Mouse (Mus musculus) gastrocnemius, adult 8-10 months (tissue): ENCODE data around the gene Cnih2. TPM values are rescaled to one million over a fixed set of nuclear protein-coding genes. Genes with fewer than 3 reads are reported as not detected.

ENCODE experiments used
- DNase-seq, 2 experiments: peaks; one replicate each; pipeline ENCODE4 v3.0.0; 2022; ENCODE audit warnings: low spot score in 2 of 2
- total RNA-seq, 4 experiments: library from RNA; stranded (reverse); gene quantifications; 2 replicates each; pipeline ENCODE4 v1.2.4; 2022

Gene Cnih2
- not detected for total RNA-seq

GRCm38 (mm10) chr19:5098363-5099143 lies at the start of gene Cnih2:
Cnih2 (minus strand) TSS chr19:5098521.
- no peak for DNase-seq

- peak in 1 of 2 experiments; percentile 18 for DNase-seq
These were observed 41.3 kb upstream of the Cnih2 start for GRCm38 (mm10) chr19:5139640-5140039.

GRCm38 (mm10) chr19:5131237-5131636 lies 32.9 kb upstream of the Cnih2 start:
- no peak for DNase-seq

GRCm38 (mm10) chr19:5129770-5130169 lies 31.4 kb upstream of the Cnih2 start:
- no peak for DNase-seq

- DNase-seq, result no peak
These were observed 25.8 kb upstream of the Cnih2 start for GRCm38 (mm10) chr19:5124055-5124614.

GRCm38 (mm10) chr19:5123241-5123640 lies 24.9 kb upstream of the Cnih2 start:
- no peak for DNase-seq

GRCm38 (mm10) chr19:5122492-5122891 lies 24.2 kb upstream of the Cnih2 start:
- DNase-seq, result no peak

- DNase-seq, result no peak
These were observed 20.0 kb upstream of the Cnih2 start, which contains the start of gene Klc2 for GRCm38 (mm10) chr19:5118384-5118698. Klc2 (minus strand) TSS chr19:5118560.

- peak; percentile 74 to 79 for DNase-seq
These were observed 19.4 kb upstream of the Cnih2 start for GRCm38 (mm10) chr19:5117494-5118383.

- DNase-seq, result no peak
These were observed 15.5 kb upstream of the Cnih2 start for GRCm38 (mm10) chr19:5113783-5114182.

- DNase-seq, result no peak
These were observed 11.5 kb upstream of the Cnih2 start for GRCm38 (mm10) chr19:5109659-5110453.

GRCm38 (mm10) chr19:5108702-5109101 lies 10.4 kb upstream of the Cnih2 start:
- DNase-seq, result no peak

GRCm38 (mm10) chr19:5108271-5108575 lies 9.9 kb upstream of the Cnih2 start:
- no peak for DNase-seq

- DNase-seq, result no peak
These were observed 9.4 kb upstream of the Cnih2 start for GRCm38 (mm10) chr19:5107556-5108270.

- peak; percentile 97 to 98 for DNase-seq
These were observed 8.4 kb upstream of the Cnih2 start, which contains the start of gene Rab1b for GRCm38 (mm10) chr19:5106731-5107191. Rab1b (minus strand) TSS chr19:5107072.

GRCm38 (mm10) chr19:5106074-5106473 lies 7.8 kb upstream of the Cnih2 start:
- DNase-seq, result no peak

GRCm38 (mm10) chr19:5097521-5098362 lies 579 bp downstream of the Cnih2 start:
- no peak for DNase-seq

GRCm38 (mm10) chr19:5095887-5096474 lies 2.3 kb downstream of the Cnih2 start:
- DNase-seq, result no peak

- no peak for DNase-seq
These were observed 3.4 kb downstream of the Cnih2 start for GRCm38 (mm10) chr19:5094746-5095417.
